Mouse (Mus musculus): ENCODE results near the gene Spout1. TPM values are rescaled to one million over a fixed set of nuclear protein-coding genes. Genes with fewer than 3 reads are reported as not detected.
A peak's percentile ranks its signal among the peaks of the same experiment; 100 is the strongest.

Gene Spout1
- 10 to 100 TPM; 30.8 to 34.4 TPM for total RNA-seq (2021)
- long read RNA-seq, experiment 1, transcript Spout1-201 (12 exons, 1,805 nt): major isoform, 17 of 45 reads
- long read RNA-seq, experiment 1, partial matches to known transcripts: 8 of 45 reads
- long read RNA-seq, experiment 1, other reads (novel, unspliced or antisense): 17 of 45 reads
- long read RNA-seq, experiment 2, transcript Spout1-207 (11 exons, 2,010 nt): minor isoform, 18 of 63 reads
- long read RNA-seq, experiment 2, transcript Spout1-201 (12 exons, 1,805 nt): major isoform, 24 of 63 reads
- long read RNA-seq, experiment 2, partial matches to known transcripts: 8 of 63 reads
- long read RNA-seq, experiment 2, other reads (novel, unspliced or antisense): 9 of 63 reads

GRCm38 (mm10) chr2:30177700-30178675 lies at the start of gene Spout1:
Gene Spout1, minus strand, starts transcription at chr2:30178459.
- DNase-seq (ENCODE audit: low spot score in 2 of 2): peak; percentile 94 to 96

- DNase-seq (ENCODE audit: low spot score in 2 of 2): no peak
Observed at GRCm38 (mm10) chr2:30216293-30216692, 38.0 kb upstream of the Spout1 start.

GRCm38 (mm10) chr2:30215493-30215892 lies 37.2 kb upstream of the Spout1 start:
- DNase-seq (ENCODE audit: low spot score in 2 of 2): no peak

GRCm38 (mm10) chr2:30214745-30215144 lies 36.5 kb upstream of the Spout1 start:
- DNase-seq (ENCODE audit: low spot score in 2 of 2): no peak

GRCm38 (mm10) chr2:30212951-30213350 lies 34.7 kb upstream of the Spout1 start:
- DNase-seq (ENCODE audit: low spot score in 2 of 2): no peak

- no peak for DNase-seq (ENCODE audit: low spot score in 2 of 2)
Observed at GRCm38 (mm10) chr2:30212169-30212545, 33.9 kb upstream of the Spout1 start.

GRCm38 (mm10) chr2:30211408-30212168 lies 33.3 kb upstream of the Spout1 start:
- no peak for DNase-seq (ENCODE audit: low spot score in 2 of 2)

GRCm38 (mm10) chr2:30207886-30208285 lies 29.6 kb upstream of the Spout1 start:
- no peak for DNase-seq (ENCODE audit: low spot score in 2 of 2)

GRCm38 (mm10) chr2:30207401-30207800 lies 29.1 kb upstream of the Spout1 start:
- DNase-seq (ENCODE audit: low spot score in 2 of 2): no peak

- peak; percentile 88 to 95 for DNase-seq (ENCODE audit: low spot score in 2 of 2)
Observed at GRCm38 (mm10) chr2:30205629-30206357, 27.5 kb upstream of the Spout1 start, which contains the start of gene Kyat1. Gene Kyat1, minus strand, starts transcription at chr2:30205847.

GRCm38 (mm10) chr2:30205255-30205628 lies 27.0 kb upstream of the Spout1 start:
- no peak for DNase-seq (ENCODE audit: low spot score in 2 of 2)

GRCm38 (mm10) chr2:30203439-30203838 lies 25.2 kb upstream of the Spout1 start:
- no peak for DNase-seq (ENCODE audit: low spot score in 2 of 2)

- DNase-seq (ENCODE audit: low spot score in 2 of 2): no peak
Observed at GRCm38 (mm10) chr2:30200388-30200925, 22.2 kb upstream of the Spout1 start.

GRCm38 (mm10) chr2:30199984-30200383 lies 21.7 kb upstream of the Spout1 start:
- no peak for DNase-seq (ENCODE audit: low spot score in 2 of 2)

- no peak for DNase-seq (ENCODE audit: low spot score in 2 of 2)
Observed at GRCm38 (mm10) chr2:30198021-30198420, 19.8 kb upstream of the Spout1 start.

GRCm38 (mm10) chr2:30194656-30195055 lies 16.4 kb upstream of the Spout1 start:
- no peak for DNase-seq (ENCODE audit: low spot score in 2 of 2)

GRCm38 (mm10) chr2:30191790-30192580 lies 13.7 kb upstream of the Spout1 start:
- DNase-seq (ENCODE audit: low spot score in 2 of 2): no peak

GRCm38 (mm10) chr2:30185681-30186080 lies 7.4 kb upstream of the Spout1 start:
- no peak for DNase-seq (ENCODE audit: low spot score in 2 of 2)

- no peak for DNase-seq (ENCODE audit: low spot score in 2 of 2)
Observed at GRCm38 (mm10) chr2:30185276-30185675, 7.0 kb upstream of the Spout1 start.
